Mouse (Mus musculus): ENCODE results near the gene Bptf. TPM values are rescaled to one million over a fixed set of nuclear protein-coding genes. Genes with fewer than 3 reads are reported as not detected.

Gene Bptf
- polyA plus RNA-seq, 1 experiment from 2014 or later: 25.5 TPM

Other genes with a start within 250 kb of the Bptf start
- gene Smurf2, start 211.4 kb downstream of the Bptf start, polyA plus RNA-seq (2016; fragmentation: Nextera tagmentation; extraction: Ambion mirVana): 9.1 and 11.4 TPM in 2 replicates
- 431 and 488 TPM in 2 replicates for gene Kpna2, start 132.6 kb downstream of the Bptf start, polyA plus RNA-seq (2016; fragmentation: Nextera tagmentation; extraction: Ambion mirVana)
- 1.7 and 2.0 TPM in 2 replicates for gene 1810010H24Rik, start 106.4 kb downstream of the Bptf start, polyA plus RNA-seq (2016; fragmentation: Nextera tagmentation; extraction: Ambion mirVana)
- 59.5 and 63.0 TPM in 2 replicates for gene Nol11, start 57.3 kb upstream of the Bptf start, polyA plus RNA-seq (2016; fragmentation: Nextera tagmentation; extraction: Ambion mirVana)

Data from heart, embryonic 10.5 days (tissue).